31 mouse cellular contexts compared by ENCODE assay signal in the genomic region with DNA sequence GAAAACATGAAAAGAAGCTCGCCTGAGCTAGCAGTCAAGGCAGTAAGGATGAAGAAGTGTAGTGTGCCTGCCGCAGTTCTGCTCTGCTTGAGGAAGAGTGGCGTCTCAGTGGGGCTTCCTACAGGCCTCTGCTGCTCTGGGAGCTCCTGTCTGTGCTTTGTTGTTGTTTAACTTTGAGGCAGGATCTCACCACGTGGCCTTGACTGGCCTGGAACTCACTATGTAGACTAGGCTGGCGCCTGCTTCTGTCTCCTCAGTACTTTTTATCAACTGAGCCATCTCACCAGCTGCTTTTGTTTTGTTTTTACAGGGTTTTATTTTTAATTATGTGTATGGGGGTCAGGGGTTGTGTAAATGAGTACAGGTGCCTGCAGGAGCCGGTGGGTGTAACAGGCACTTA. TPM values are rescaled to one million over a fixed set of nuclear protein-coding genes. Genes with fewer than 3 reads are reported as not detected.
DNase-seq lines count a peak whose midpoint lies in the region; ATAC-seq and TF ChIP-seq lines count a peak whose summit lies in the region.
"Had no signal": no experiment of that assay in that cellular context is flagged by ENCODE, and none has a peak within 500 bp of the region (broad histone marks: within the 10 kb centered on the region; RNA-seq: fewer than 3 reads in every experiment).

No protein-coding gene starts in this region.

- TF ChIP-seq POLR2A in liver, adult 2 months (IDR thresholded peaks at IDR 0.05; ENCODE audit: extremely low read depth, insufficient read depth, low read length): no peak

- intact Hi-C loops in gastrocnemius, postnatal 14 days (cut with DNase I; ENCODE audit: low total_unique reads): no loop called here

- H3K4me1 ChIP-seq in forebrain, embryonic 11.5 days (replicated peaks; ENCODE audit: control insufficient read depth, insufficient read depth, low read length): no peaks in the 10 kb centered on the region; the same call in 1 of the 2 replicates
- no peaks in the 10 kb centered on the region for H3K4me1 ChIP-seq in forebrain, embryonic 14.5 days (ENCODE audit: control insufficient read depth, insufficient read depth, low read length)
- no peaks in the 10 kb centered on the region for H3K4me1 ChIP-seq in liver, adult 2 months (ENCODE audit: control insufficient read depth, insufficient read depth, low read length)
- H3K4me1 ChIP-seq: liver, embryonic 12.5 days; midbrain, embryonic 15.5 days had no signal

- TF ChIP-seq CTCF in liver, adult 2 months (IDR thresholded peaks at IDR 0.05; ENCODE audit: low read depth, low read length): no peak

- no peak overlapping the region for H3K4me2 ChIP-seq in forebrain, embryonic 11.5 days (ENCODE audit: low read depth, low read length, severe bottlenecking)
- H3K4me2 ChIP-seq in forebrain, embryonic 14.5 days (ENCODE audit: low read length): no peak overlapping the region
- H3K4me2 ChIP-seq: embryonic facial prominence, embryonic 13.5 days; heart, embryonic 15.5 days; liver, embryonic 12.5 days; midbrain, embryonic 15.5 days; neural tube, embryonic 15.5 days had no signal

- H3K4me3 ChIP-seq in forebrain, embryonic 11.5 days (ENCODE audit: low read depth, low read length): no peak overlapping the region
- no peak overlapping the region for H3K4me3 ChIP-seq in forebrain, embryonic 14.5 days (ENCODE audit: low read depth, low read length)
- no peak overlapping the region for H3K4me3 ChIP-seq in liver, adult 2 months (ENCODE audit: insufficient read depth, low read depth, low read length)
- H3K4me3 ChIP-seq: embryonic facial prominence, embryonic 13.5 days; forebrain, embryonic 10.5 days; heart, embryonic 10.5 days; heart, embryonic 15.5 days; liver, embryonic 12.5 days; midbrain, embryonic 10.5 days; midbrain, embryonic 15.5 days; neural tube, embryonic 15.5 days had no signal

- no peak overlapping the region for H3K27ac ChIP-seq in forebrain, embryonic 11.5 days (ENCODE audit: low read depth, low read length)
- H3K27ac ChIP-seq in forebrain, embryonic 14.5 days (ENCODE audit: low read depth, low read length): no peak overlapping the region
- H3K27ac ChIP-seq in liver, adult 2 months (replicated peaks; ENCODE audit: insufficient read depth, low read depth, low read length): no peak overlapping the region
- H3K27ac ChIP-seq: embryonic facial prominence, embryonic 13.5 days; forebrain, embryonic 10.5 days; heart, embryonic 10.5 days; heart, embryonic 15.5 days; liver, embryonic 12.5 days; midbrain, embryonic 10.5 days; midbrain, embryonic 15.5 days; neural tube, embryonic 15.5 days had no signal

- H3K79me2 ChIP-seq in liver, adult 2 months (ENCODE audit: control insufficient read depth, insufficient read depth, low read length): no peaks in the 10 kb centered on the region

- H3K27me3 ChIP-seq in forebrain, embryonic 11.5 days (ENCODE audit: control insufficient read depth, insufficient read depth, low read length): no peaks in the 10 kb centered on the region
- no peaks in the 10 kb centered on the region for H3K27me3 ChIP-seq in forebrain, embryonic 14.5 days (replicated peaks; ENCODE audit: control insufficient read depth, insufficient read depth, low read length)
- H3K27me3 ChIP-seq in liver, adult 2 months (ENCODE audit: control insufficient read depth, insufficient read depth, low read length): no peaks in the 10 kb centered on the region
- H3K27me3 ChIP-seq: embryonic facial prominence, embryonic 13.5 days; heart, embryonic 15.5 days; liver, embryonic 12.5 days; midbrain, embryonic 15.5 days; neural tube, embryonic 15.5 days had no signal

- no peak overlapping the region for H3K9ac ChIP-seq in forebrain, embryonic 11.5 days (ENCODE audit: low read length)
- no peak overlapping the region for H3K9ac ChIP-seq in forebrain, embryonic 14.5 days (ENCODE audit: low read length)
- H3K9ac ChIP-seq in liver, adult 2 months (ENCODE audit: low read depth, low read length): no peak overlapping the region
- H3K9ac ChIP-seq: embryonic facial prominence, embryonic 13.5 days; forebrain, postnatal 0 days; heart, embryonic 15.5 days; liver, embryonic 12.5 days; midbrain, embryonic 15.5 days; neural tube, embryonic 15.5 days had no signal

- no peaks in the 10 kb centered on the region for H3K36me3 ChIP-seq in forebrain, embryonic 11.5 days (ENCODE audit: control insufficient read depth, insufficient read depth, low read length)
- H3K36me3 ChIP-seq in forebrain, embryonic 14.5 days (ENCODE audit: control insufficient read depth, insufficient read depth, low read length): no peaks in the 10 kb centered on the region
- H3K36me3 ChIP-seq in liver, adult 2 months (ENCODE audit: control insufficient read depth, insufficient read depth, low read length): peaks cover 9% of the 10 kb centered on the region; the same call in 1 of the 2 replicates
- H3K36me3 ChIP-seq: embryonic facial prominence, embryonic 13.5 days; forebrain, embryonic 10.5 days; G1E; heart, embryonic 10.5 days; heart, embryonic 15.5 days; liver, embryonic 12.5 days; midbrain, embryonic 10.5 days; midbrain, embryonic 15.5 days; neural tube, embryonic 15.5 days had no signal

- DNase-seq in forebrain, embryonic 11.5 days (ENCODE audit: low spot score): peak; percentile 47
- no peak for DNase-seq in forebrain, embryonic 14.5 days (ENCODE audit: low spot score)
- peak; percentile 22 for DNase-seq in liver, adult 2 months (ENCODE audit: extremely low read depth, low read depth, low spot score)
- DNase-seq in liver: no peak
- peak; percentile 28 for DNase-seq in embryo, embryonic 11 days
- DNase-seq in gastrocnemius, postnatal 14 days: no peak
- DNase-seq: adrenal gland, postnatal 10 days; cerebellum, adult 11-12 months; cerebellum, adult 9-11 months; forebrain, postnatal 0 days; gastrocnemius, postnatal 10 days; heart, adult 11 months; kidney, postnatal 14 days; layer of hippocampus, adult 9-11 months; lung, adult 18-20 months; retina, postnatal 1 day; right cerebral cortex, postnatal 25 days; spleen, adult 18-20 months; thymus, postnatal 14 days had no signal

- no peak for ATAC-seq in forebrain, embryonic 11.5 days (replicated peaks; ENCODE audit: low FRiP score)
- no peak for ATAC-seq in forebrain, embryonic 14.5 days
- no peak for ATAC-seq in granulocyte monocyte progenitor cell, adult 5-6 weeks (replicated peaks; ENCODE audit: poor library complexity, severe bottlenecking)
- ATAC-seq: forebrain, postnatal 0 days; hindbrain, embryonic 16.5 days; liver, embryonic 12.5 days; lung, postnatal 0 days; midbrain, embryonic 15.5 days had no signal

- WGBS in forebrain, embryonic 11.5 days: 49% methylated on average over 6 of the region's 6 CpGs
- WGBS in forebrain, embryonic 14.5 days: 47% methylated on average over 6 of the region's 6 CpGs
- WGBS in liver, adult 2 months: 56% methylated on average over 6 of the region's 6 CpGs

- no peaks in the 10 kb centered on the region for H3K9me3 ChIP-seq in forebrain, embryonic 11.5 days (ENCODE audit: control insufficient read depth, low read length)
- H3K9me3 ChIP-seq in forebrain, embryonic 14.5 days (replicated peaks; ENCODE audit: control insufficient read depth, low read length): no peaks in the 10 kb centered on the region
- H3K9me3 ChIP-seq: embryonic facial prominence, embryonic 13.5 days; forebrain, embryonic 10.5 days; G1E; heart, embryonic 10.5 days; heart, embryonic 15.5 days; liver, embryonic 12.5 days; midbrain, embryonic 10.5 days; midbrain, embryonic 15.5 days; neural tube, embryonic 15.5 days had no signal

RNA-seq across cellular contexts. Expression of gene Rps17, which starts 46.8 kb away (rescaled TPM):
- 1,077 and 1,117 TPM in 2 replicates for polyA plus RNA-seq in forebrain, embryonic 11.5 days (2014; fragmentation: Nextera tagmentation; extraction: Ambion mirVana)
- polyA plus RNA-seq in forebrain, embryonic 14.5 days (2014; fragmentation: Nextera tagmentation; extraction: Ambion mirVana): 769 and 900 TPM in 2 replicates
- 661 and 745 TPM in 2 replicates for total RNA-seq in liver, adult 2 months (2014; rRNA removed)
- polyA plus RNA-seq in liver, adult 2 months (2012; rRNA removed): 501 and 572 TPM in 2 replicates
- 4,638 and 5,139 TPM in 2 replicates for total RNA-seq in granulocyte monocyte progenitor cell, adult 5-6 weeks (2014; fragmentation: Nextera tagmentation)
- 3,883 and 3,979 TPM in 2 replicates for total RNA-seq in granulocyte monocyte progenitor cell, adult 5-6 weeks (2017)
- total RNA-seq in gastrocnemius, postnatal 14 days (2021): 1,000 to 10,000 TPM in 1 of 2 experiments, 100 to 1,000 TPM in 1; 890 to 1,010 TPM

Comparison
In these comparisons a context has a peak if more than half of its experiments do, and no peak if none do; other contexts are left out.
1. DNase-seq: peak in forebrain, embryonic 11.5 days (single experiment), liver, adult 2 months (single experiment) and embryo, embryonic 11 days (single experiment); none in forebrain, embryonic 14.5 days (single experiment), liver (single experiment) and gastrocnemius, postnatal 14 days (single experiment).